Mouse (Mus musculus): ENCODE measurements around the gene Coro7.
A peak's percentile ranks its signal among the peaks of the same experiment; 100 is the strongest.

Coro7 gene

GRCm38 (mm10) chr16:4613736-4614135 is 65.8 kb downstream of the Coro7 start:
- DNase-seq = no peak

- DNase-seq = no peak
Measured at GRCm38 (mm10) chr16:4611676-4612075, 67.9 kb downstream of the Coro7 start.

- DNase-seq = no peak
Measured at GRCm38 (mm10) chr16:4611193-4611592, 68.4 kb downstream of the Coro7 start.

GRCm38 (mm10) chr16:4608532-4609059 is 71.0 kb downstream of the Coro7 start:
- peak in 1 of 2 experiments; percentile 67 for DNase-seq

GRCm38 (mm10) chr16:4607818-4608531 is 71.6 kb downstream of the Coro7 start:
- peak; percentile 86 to 88 for DNase-seq

- DNase-seq = peak; percentile 85 to 90
Measured at GRCm38 (mm10) chr16:4606431-4607084, 73.0 kb downstream of the Coro7 start.

- no peak for DNase-seq
Measured at GRCm38 (mm10) chr16:4605514-4606131, 74.0 kb downstream of the Coro7 start.

GRCm38 (mm10) chr16:4604293-4604837 is 75.2 kb downstream of the Coro7 start:
- no peak for DNase-seq

GRCm38 (mm10) chr16:4603453-4603837 is 76.1 kb downstream of the Coro7 start:
- DNase-seq = no peak

GRCm38 (mm10) chr16:4602766-4603452 is 76.7 kb downstream of the Coro7 start:
- DNase-seq = peak; percentile 41 to 75

- DNase-seq = no peak
Measured at GRCm38 (mm10) chr16:4602189-4602588, 77.4 kb downstream of the Coro7 start.

- no peak for DNase-seq
Measured at GRCm38 (mm10) chr16:4600701-4601310, 78.8 kb downstream of the Coro7 start.

- no peak for DNase-seq
Measured at GRCm38 (mm10) chr16:4599616-4600015, 80.0 kb downstream of the Coro7 start.

- no peak for DNase-seq
Measured at GRCm38 (mm10) chr16:4598891-4599543, 80.6 kb downstream of the Coro7 start.

- DNase-seq = no peak
Measured at GRCm38 (mm10) chr16:4598041-4598440, 81.5 kb downstream of the Coro7 start.

- peak; percentile 40 to 67 for DNase-seq
Measured at GRCm38 (mm10) chr16:4597296-4597695, 82.3 kb downstream of the Coro7 start.

GRCm38 (mm10) chr16:4596836-4597235 is 82.7 kb downstream of the Coro7 start:
- DNase-seq = no peak

GRCm38 (mm10) chr16:4596141-4596728 is 83.3 kb downstream of the Coro7 start:
- DNase-seq = no peak

GRCm38 (mm10) chr16:4595527-4595963 is 84.0 kb downstream of the Coro7 start:
- peak; percentile 67 to 84 for DNase-seq

- peak in 1 of 2 experiments; percentile 56 for DNase-seq
Measured at GRCm38 (mm10) chr16:4594814-4595526, 84.6 kb downstream of the Coro7 start.

Data from lung, postnatal 4 days (tissue).